Mouse (Mus musculus) MEL (cell line): ENCODE measurements around the gene Wnt7b. TPM values are rescaled to one million over a fixed set of nuclear protein-coding genes. Genes with fewer than 3 reads are reported as not detected.

Source experiments
- DNase-seq: peaks from one replicate; pipeline ENCODE4 v3.0.0; 2011; ENCODE audit warnings: low read depth, low spot score
- H3K27ac ChIP-seq: 2 replicates; pipeline ENCODE4 v1.5.1; 2012; ENCODE audit warnings: low read depth, mild to moderate bottlenecking, control low read depth, low read length, moderate library complexity; ENCODE audit not compliant: control insufficient read depth
- H3K27me3 ChIP-seq, 2 experiments: fragments of 150-350 bp in 1 of 2; sonication (generic) in 1 of 2; 2 replicates each; pipeline ENCODE4 v1.6.1; 2012; ENCODE audit warnings: low read length in 2 of 2, mild to moderate bottlenecking in 2 of 2, improper control_type of control experiment in 1 of 2, moderate library complexity in 1 of 2; ENCODE audit not compliant: insufficient read depth in 2 of 2, control insufficient read depth in 1 of 2
- H3K36me3 ChIP-seq, 2 experiments: 2 replicates each; pipeline ENCODE4 v1.6.1; 2012 to 2014; ENCODE audit warnings: low read length in 2 of 2, improper control_type of control experiment in 1 of 2, inconsistent platforms in 1 of 2, mild to moderate bottlenecking in 1 of 2; ENCODE audit not compliant: insufficient read depth in 2 of 2, control insufficient read depth in 1 of 2
- H3K4me1 ChIP-seq, 2 experiments: fragments of 150-350 bp in 1 of 2; sonication (generic) in 1 of 2; 2 replicates each; pipeline ENCODE4 v1.6.1; 2012; ENCODE audit warnings: low read length in 2 of 2, improper control_type of control experiment in 1 of 2, mild to moderate bottlenecking in 1 of 2; ENCODE audit not compliant: insufficient read depth in 2 of 2, control insufficient read depth in 1 of 2
- H3K4me3 ChIP-seq, 2 experiments: fragments of 150-350 bp in 1 of 2; sonication (generic) in 1 of 2; 2 replicates each; pipeline ENCODE4 v1.5.1; 2012; ENCODE audit warnings: low read depth in 2 of 2, low read length in 2 of 2, mild to moderate bottlenecking in 2 of 2, moderate library complexity in 2 of 2, control low read depth in 1 of 2, improper control_type of control experiment in 1 of 2; ENCODE audit not compliant: control insufficient read depth in 1 of 2, insufficient read depth in 1 of 2
- H3K79me2 ChIP-seq: 2 replicates; pipeline ENCODE4 v1.6.1; 2012; ENCODE audit warnings: mild to moderate bottlenecking, low read length, moderate library complexity; ENCODE audit not compliant: control insufficient read depth, poor library complexity, insufficient read depth
- H3K9ac ChIP-seq: 2 replicates; pipeline ENCODE4 v1.6.1; 2012; ENCODE audit warnings: low read depth, mild to moderate bottlenecking, control low read depth, low read length, moderate library complexity; ENCODE audit not compliant: control insufficient read depth, poor library complexity, severe bottlenecking
- H3K9me3 ChIP-seq: fragments of 150-350 bp; sonication (generic); replicated peaks from 2 replicates; pipeline ENCODE4 v1.6.1; 2012; ENCODE audit warnings: mild to moderate bottlenecking, low read length, improper control_type of control experiment, moderate library complexity; ENCODE audit not compliant: insufficient read depth
- CHD1 ChIP-seq: IDR thresholded peaks from 2 replicates; pipeline ENCODE4 v1.6.1; 2012; ENCODE audit warnings: low read depth, mild to moderate bottlenecking, inconsistent platforms, low read length, improper control_type of control experiment
- CTCF ChIP-seq, 3 experiments: IDR thresholded peaks in 2 of 3; conservative IDR thresholded peaks in 1 of 3; 2 replicates each; pipeline ENCODE4 v1.5.1; 2011 to 2012; ENCODE audit warnings: low read length in 3 of 3, low read depth in 2 of 3, mild to moderate bottlenecking in 2 of 3, improper control_type of control experiment in 1 of 3, inconsistent platforms in 1 of 3, mixed read lengths in 1 of 3, moderate library complexity in 1 of 3; ENCODE audit not compliant: control insufficient read depth in 1 of 3, insufficient read depth in 1 of 3, poor library complexity in 1 of 3, severe bottlenecking in 1 of 3
- E2F4 ChIP-seq: IDR thresholded peaks from 2 replicates; pipeline ENCODE4 v1.6.1; 2011; ENCODE audit warnings: low read depth, low read length, improper control_type of control experiment, borderline replicate concordance
- GABPA ChIP-seq: IDR thresholded peaks from 2 replicates; pipeline ENCODE4 v1.6.1; 2012; ENCODE audit warnings: low read depth, mild to moderate bottlenecking, inconsistent platforms, low read length, improper control_type of control experiment, moderate library complexity
- GATA1 ChIP-seq: IDR thresholded peaks from 2 replicates; pipeline ENCODE4 v1.6.1; 2011; ENCODE audit warnings: low read depth, low read length, improper control_type of control experiment
- MAX ChIP-seq: IDR thresholded peaks from 2 replicates; pipeline ENCODE4 v1.6.1; 2011; ENCODE audit warnings: low read length, improper control_type of control experiment
- MEF2A ChIP-seq: IDR thresholded peaks from 2 replicates; pipeline ENCODE4 v1.6.1; 2014; ENCODE audit warnings: low read depth, mild to moderate bottlenecking, inconsistent platforms, low read length, improper control_type of control experiment; ENCODE audit not compliant: poor library complexity, insufficient replicate concordance, severe bottlenecking; ENCODE audit errors: extremely low read depth
- MYB ChIP-seq: IDR thresholded peaks from 2 replicates; pipeline ENCODE4 v1.6.1; 2011; ENCODE audit warnings: mild to moderate bottlenecking, low read depth, low read length, improper control_type of control experiment
- POLR2A ChIP-seq, 2 experiments: IDR thresholded peaks; 2 replicates each; pipeline ENCODE4 v1.6.1; 2011 to 2012; ENCODE audit warnings: low read length in 2 of 2, mild to moderate bottlenecking in 2 of 2, control low read depth in 1 of 2, improper control_type of control experiment in 1 of 2, low read depth in 1 of 2, moderate library complexity in 1 of 2; ENCODE audit not compliant: control insufficient read depth in 1 of 2, insufficient read depth in 1 of 2, poor library complexity in 1 of 2
- POLR2AphosphoS2 ChIP-seq: IDR thresholded peaks from 2 replicates; pipeline ENCODE4 v1.6.1; 2011; ENCODE audit warnings: low read length, improper control_type of control experiment
- RCOR1 ChIP-seq: IDR thresholded peaks from 2 replicates; pipeline ENCODE4 v1.6.1; 2012; ENCODE audit warnings: low read depth, mild to moderate bottlenecking, inconsistent platforms, low read length, improper control_type of control experiment
- SMC3 ChIP-seq: IDR thresholded peaks from 2 replicates; pipeline ENCODE4 v1.6.1; 2011; ENCODE audit warnings: low read depth, low read length, improper control_type of control experiment
- TAL1 ChIP-seq: IDR thresholded peaks from 2 replicates; pipeline ENCODE4 v1.6.1; 2012; ENCODE audit warnings: mild to moderate bottlenecking, inconsistent platforms, low read length, moderate library complexity, mixed read lengths
- UBTF ChIP-seq: IDR thresholded peaks from 2 replicates; pipeline ENCODE4 v1.6.1; 2012; ENCODE audit warnings: low read depth, mild to moderate bottlenecking, inconsistent platforms, low read length, improper control_type of control experiment, moderate library complexity, borderline replicate concordance; ENCODE audit not compliant: insufficient read depth
- USF1 ChIP-seq: IDR thresholded peaks from 2 replicates; pipeline ENCODE4 v1.6.1; 2014; ENCODE audit warnings: low read depth, mild to moderate bottlenecking, inconsistent platforms, low read length, improper control_type of control experiment, moderate library complexity
- ZC3H11A ChIP-seq: IDR thresholded peaks from 2 replicates; pipeline ENCODE4 v1.6.1; 2012; ENCODE audit warnings: low read depth, mild to moderate bottlenecking, inconsistent platforms, low read length, improper control_type of control experiment
- ZMIZ1 ChIP-seq: IDR thresholded peaks from 2 replicates; pipeline ENCODE4 v1.6.1; 2012; ENCODE audit warnings: low read depth, mild to moderate bottlenecking, inconsistent platforms, low read length, improper control_type of control experiment, moderate library complexity
- polyA plus RNA-seq, 2 experiments: library from polyadenylated mRNA; stranded (reverse) in 1 of 2; unstranded in 1 of 2; fragments of >175 nt in 1 of 2; fragments of >200 nt in 1 of 2; gene quantifications; 2 replicates each; pipeline versions ENCODE4 v1.2.1 to v1.2.4; 2012; ENCODE audit warnings: low replicate concordance in 2 of 2, low read depth in 1 of 2; ENCODE audit not compliant: insufficient read length in 2 of 2, insufficient read depth in 1 of 2, missing spikeins in 1 of 2
- total RNA-seq: library from RNA; depleted of rRNA; stranded (reverse); fragments of 300-350 nt; gene quantifications from 2 replicates; pipeline ENCODE4 v1.2.3, GENCODE M21; 2012

The Wnt7b gene
- total and polyA plus RNA-seq, 3 experiments, result not detected

DNA sequence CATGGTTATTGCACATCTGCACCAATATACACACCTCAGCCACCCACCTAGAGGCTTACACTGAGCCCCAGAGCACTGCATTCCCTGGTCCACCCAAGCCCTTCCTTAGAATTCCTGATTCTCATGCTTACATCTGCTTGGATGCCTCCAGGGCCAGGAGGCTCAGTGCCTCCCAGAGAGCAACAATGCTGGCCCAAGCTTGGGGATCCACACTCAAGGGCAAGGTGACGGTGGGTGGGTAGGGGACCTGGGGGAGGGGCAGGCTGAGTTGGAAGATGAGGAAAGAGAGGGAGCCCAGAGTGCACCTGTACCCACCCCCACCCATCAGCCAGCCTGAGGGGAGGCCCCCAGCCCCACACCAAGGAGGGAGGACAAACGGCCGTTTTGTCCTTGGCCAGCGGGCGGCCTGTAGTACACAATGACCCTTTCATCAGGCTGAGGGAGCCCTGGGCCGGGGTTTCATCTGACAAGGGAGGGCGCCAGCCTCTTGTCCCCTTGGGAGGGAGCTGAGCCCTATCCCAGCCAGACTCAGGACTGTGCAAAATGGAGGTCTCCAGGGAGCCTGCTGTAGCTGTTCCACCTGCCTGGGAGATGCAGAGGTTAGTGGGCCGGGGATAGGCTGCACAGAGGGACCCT, 9.5 kb downstream of the Wnt7b start:
- no peak overlapping the region for H3K27ac ChIP-seq
- H3K9ac ChIP-seq, result no peak overlapping the region
- H3K27me3 ChIP-seq, result no peaks in the 10 kb centered on the region

DNA sequence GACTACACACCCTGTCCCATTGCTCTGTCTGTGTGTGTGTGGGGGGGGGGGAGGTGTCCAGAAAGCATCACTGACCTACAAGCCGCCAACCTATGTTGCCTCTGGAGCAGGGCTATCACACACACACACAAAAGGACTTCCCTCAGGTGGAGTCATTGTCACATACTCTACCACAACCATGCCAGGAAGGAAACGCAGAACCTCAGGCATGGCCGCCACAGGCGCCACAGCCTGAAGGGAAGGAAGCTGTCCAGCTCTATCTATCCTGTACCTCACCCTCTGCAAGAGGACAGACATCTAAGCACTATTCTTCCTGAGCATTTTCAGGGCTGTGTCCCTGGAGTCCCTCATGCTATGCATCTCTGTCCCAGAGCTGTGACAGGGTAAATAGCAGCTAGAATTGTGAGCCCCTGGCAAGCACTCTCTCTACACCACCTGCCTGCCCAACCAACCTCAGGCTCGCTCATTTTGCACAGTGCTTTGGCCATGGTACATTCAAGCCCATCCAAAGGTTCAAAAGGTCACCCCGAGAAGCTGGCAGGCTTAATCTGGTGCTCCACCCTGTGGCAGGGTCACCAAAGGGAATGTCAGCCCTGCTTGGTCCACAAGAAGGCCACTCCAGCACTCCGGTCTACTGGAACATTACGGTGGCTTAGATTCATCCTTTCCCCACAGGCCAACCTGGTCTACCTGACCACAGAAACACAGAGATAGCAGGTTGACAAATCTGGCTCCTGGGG, 12.1 kb downstream of the Wnt7b start:
- H3K27me3 ChIP-seq, result no peaks in the 10 kb centered on the region
- no peaks in the 10 kb centered on the region for H3K79me2 ChIP-seq
- H3K9ac ChIP-seq, result no peak overlapping the region
- no peaks in the 10 kb centered on the region for H3K36me3 ChIP-seq
- H3K9me3 ChIP-seq, result no peaks in the 10 kb centered on the region
- no peak for DNase-seq
- no peak overlapping the region for H3K4me3 ChIP-seq
- H3K27ac ChIP-seq, result no peak overlapping the region
- H3K4me1 ChIP-seq, result no peaks in the 10 kb centered on the region
- TF ChIP-seq POLR2AphosphoS2 (no peak), RCOR1 (no peak), MEF2A (no peak), TAL1 (no peak), USF1 (no peak), GABPA (no peak), UBTF (no peak), ZMIZ1 (no peak), POLR2A (IDR thresholded peaks at IDR 0.05; ENCODE audit: control insufficient read depth in 1 of 2, insufficient read depth in 1 of 2, low read depth in 1 of 2, low read length in 2 of 2, poor library complexity in 1 of 2) (no peak), GATA1 (no peak)

More for the DNA sequence above, 9.5 kb downstream of the Wnt7b start:
- H3K4me1 ChIP-seq, result no peaks in the 10 kb centered on the region
- H3K79me2 ChIP-seq, result no peaks in the 10 kb centered on the region
- no peaks in the 10 kb centered on the region for H3K36me3 ChIP-seq
- no peaks in the 10 kb centered on the region for H3K9me3 ChIP-seq
- no peak overlapping the region for H3K4me3 ChIP-seq
- DNase-seq, result no peak
- TF ChIP-seq UBTF (no peak), E2F4 (no peak), CTCF (IDR thresholded peaks at IDR 0.05 in 2 of 3, conservative IDR thresholded peaks at IDR 0.05 in 1 of 3; ENCODE audit: control insufficient read depth in 1 of 3, insufficient read depth in 1 of 3, low read depth in 2 of 3, low read length in 3 of 3, poor library complexity in 1 of 3, severe bottlenecking in 1 of 3) (no peak), MYB (no peak), MAX (no peak), CHD1 (no peak), GATA1 (no peak), ZC3H11A (no peak), SMC3 (no peak)
